12 mouse cellular contexts compared by ENCODE assay signal in genomic region chr12:108984471-108984870, GRCm38 (mm10).
DNase-seq lines count a peak whose midpoint lies in the region; ATAC-seq and TF ChIP-seq lines count a peak whose summit lies in the region.
"Had no signal": no experiment of that assay in that cellular context is flagged by ENCODE, and none has a peak within 500 bp of the region (broad histone marks: within the 10 kb centered on the region; RNA-seq: fewer than 3 reads in every experiment).

No protein-coding gene starts in this region.

- H3K27ac ChIP-seq in kidney, adult 2 months (ENCODE audit: insufficient read depth, low read depth, low read length), result no peak overlapping the region
- peak overlapping the region; percentile 10 for H3K27ac ChIP-seq in embryonic facial prominence, embryonic 10.5 days (replicated peaks)
- 0 out of 2 replicates have a peak overlapping the region, but pooled peaks have one; percentile 17 for H3K27ac ChIP-seq in midbrain, embryonic 14.5 days (replicated peaks; ENCODE audit: low read depth, low read length)
- H3K27ac ChIP-seq: liver, embryonic 13.5 days; macrophage; neural tube, embryonic 12.5 days had no signal

- WGBS in kidney, adult 2 months, result 64% methylated on average over 8 of the region's 8 CpGs
- 82% methylated on average over 8 of the region's 8 CpGs for WGBS in embryonic facial prominence, embryonic 10.5 days
- 78% methylated on average over 8 of the region's 8 CpGs for WGBS in midbrain, embryonic 14.5 days

- ATAC-seq in midbrain, embryonic 14.5 days (ENCODE audit: low FRiP score, low TSS enrichment), result no peak

- no peak overlapping the region for H3K9ac ChIP-seq in midbrain, embryonic 14.5 days (replicated peaks; ENCODE audit: low read length)
- H3K9ac ChIP-seq: heart, embryonic 12.5 days; liver, embryonic 13.5 days; neural tube, embryonic 12.5 days had no signal

- DNase-seq in adrenal gland, postnatal 10 days, result peak; percentile 59
- DNase-seq in adrenal gland, adult 8-10 months, result no peak
- DNase-seq in kidney, adult 2 months, result peak; percentile 53
- no peak for DNase-seq in kidney, postnatal 4 days
- DNase-seq in embryonic facial prominence, embryonic 10.5 days (ENCODE audit: low spot score), result no peak
- no peak for DNase-seq in midbrain, embryonic 14.5 days
- no peak for DNase-seq in layer of hippocampus, postnatal 36 days
- DNase-seq in frontal cortex, postnatal 36 days (ENCODE audit: low spot score in 2 of 2), result no peak
- DNase-seq: liver, embryonic 13.5 days had no signal

- no peak overlapping the region for H3K4me2 ChIP-seq in midbrain, embryonic 14.5 days (ENCODE audit: low read length)
- H3K4me2 ChIP-seq: heart, embryonic 12.5 days; liver, embryonic 13.5 days; neural tube, embryonic 12.5 days had no signal

- no peaks in the 10 kb centered on the region for H3K4me1 ChIP-seq in kidney, adult 2 months (ENCODE audit: control insufficient read depth, insufficient read depth, low read length)
- H3K4me1 ChIP-seq in embryonic facial prominence, embryonic 10.5 days, result peaks cover 33% of the 10 kb centered on the region
- H3K4me1 ChIP-seq in midbrain, embryonic 14.5 days (ENCODE audit: control insufficient read depth, insufficient read depth, low read length), result peaks cover 20% of the 10 kb centered on the region
- H3K4me1 ChIP-seq: heart, embryonic 12.5 days; liver, embryonic 13.5 days had no signal

- no peaks in the 10 kb centered on the region for H3K36me3 ChIP-seq in kidney, adult 2 months (ENCODE audit: control insufficient read depth, insufficient read depth, low read length)
- H3K36me3 ChIP-seq in embryonic facial prominence, embryonic 10.5 days (replicated peaks), result no peaks in the 10 kb centered on the region
- no peaks in the 10 kb centered on the region for H3K36me3 ChIP-seq in midbrain, embryonic 14.5 days (ENCODE audit: control insufficient read depth, insufficient read depth, low read length)
- H3K36me3 ChIP-seq: heart, embryonic 12.5 days; liver, embryonic 13.5 days; neural tube, embryonic 12.5 days had no signal

- no peak overlapping the region for H3K4me3 ChIP-seq in kidney, adult 2 months (ENCODE audit: insufficient read depth, low read depth, low read length)
- no peak overlapping the region for H3K4me3 ChIP-seq in embryonic facial prominence, embryonic 10.5 days
- no peak overlapping the region for H3K4me3 ChIP-seq in midbrain, embryonic 14.5 days (replicated peaks; ENCODE audit: low read depth, low read length)
- H3K4me3 ChIP-seq: heart, embryonic 12.5 days; liver, embryonic 13.5 days; neural tube, embryonic 12.5 days had no signal

- no peaks in the 10 kb centered on the region for H3K9me3 ChIP-seq in embryonic facial prominence, embryonic 10.5 days
- no peaks in the 10 kb centered on the region for H3K9me3 ChIP-seq in midbrain, embryonic 14.5 days (ENCODE audit: control insufficient read depth, low read length)
- H3K9me3 ChIP-seq: heart, embryonic 12.5 days; liver, embryonic 13.5 days; neural tube, embryonic 12.5 days had no signal

- H3K27me3 ChIP-seq in kidney, adult 2 months (replicated peaks; ENCODE audit: control insufficient read depth, insufficient read depth, low read length), result no peaks in the 10 kb centered on the region
- no peaks in the 10 kb centered on the region; the same call in 1 of the 2 replicates for H3K27me3 ChIP-seq in embryonic facial prominence, embryonic 10.5 days (replicated peaks; ENCODE audit: low read depth, poor library complexity, severe bottlenecking)
- H3K27me3 ChIP-seq in midbrain, embryonic 14.5 days (ENCODE audit: control insufficient read depth, insufficient read depth, low read length), result no peaks in the 10 kb centered on the region
- H3K27me3 ChIP-seq: heart, embryonic 12.5 days; liver, embryonic 13.5 days; neural tube, embryonic 12.5 days had no signal

- no peak for TF ChIP-seq POLR2A in kidney, adult 2 months (IDR thresholded peaks at IDR 0.05; ENCODE audit: low read depth, low read length)

- no peak for TF ChIP-seq CTCF in kidney, adult 2 months (conservative IDR thresholded peaks at IDR 0.05; ENCODE audit: insufficient read depth, insufficient read length, low read depth, low read length)

Comparison
In these comparisons a context has a peak if more than half of its experiments do, and no peak if none do; other contexts are left out.
1. DNase-seq: peak in adrenal gland, postnatal 10 days (single experiment) and kidney, adult 2 months (single experiment); none in adrenal gland, adult 8-10 months (single experiment), kidney, postnatal 4 days (0 of 2), embryonic facial prominence, embryonic 10.5 days (single experiment), midbrain, embryonic 14.5 days (single experiment), layer of hippocampus, postnatal 36 days (0 of 2) and frontal cortex, postnatal 36 days (0 of 2).